9 mouse cellular contexts compared by ENCODE assay signal in genomic region chr13:56613366-56613998, GRCm38 (mm10). TPM values are rescaled to one million over a fixed set of nuclear protein-coding genes. Genes with fewer than 3 reads are reported as not detected.
DNase-seq lines count a peak whose midpoint lies in the region; ATAC-seq lines count a peak whose summit lies in the region.
"Had no signal": no experiment of that assay in that cellular context is flagged by ENCODE, and none has a peak within 500 bp of the region (broad histone marks: within the 10 kb centered on the region; RNA-seq: fewer than 3 reads in every experiment).

No protein-coding gene starts in this region.

- H3K4me3 ChIP-seq in kidney, embryonic 16.5 days (ENCODE audit: low read length): no peak overlapping the region
- no peak overlapping the region for H3K4me3 ChIP-seq in midbrain, embryonic 10.5 days

- peak overlapping the region; percentile 19; the same call in 1 of the 2 replicates for H3K4me2 ChIP-seq in kidney, embryonic 16.5 days (replicated peaks; ENCODE audit: low read depth, low read length)

- DNase-seq in kidney, adult 8-10 months: no peak
- peak; percentile 80 for DNase-seq in Muller cell, postnatal 12 days (ENCODE audit: inconsistent ontology term)
- peak; percentile 47 for DNase-seq in fat pad, adult 2 months (ENCODE audit: extremely low read depth, low read depth, low spot score)
- peak; percentile 59 for DNase-seq in heart, postnatal 25 days (ENCODE audit: low spot score)
- DNase-seq in midbrain, embryonic 10.5 days (ENCODE audit: low spot score): no peak
- DNase-seq in thymus, adult 18-20 months: no peak

- no peak; the same call in 1 of the 2 replicates for ATAC-seq in kidney, embryonic 16.5 days (ENCODE audit: low FRiP score, low TSS enrichment)
- ATAC-seq in monocyte, adult 5-6 weeks (replicated peaks; ENCODE audit: insufficient number of reproducible peaks, low FRiP score, low TSS enrichment, poor library complexity, severe bottlenecking): peak; percentile 53

- H3K4me1 ChIP-seq in kidney, embryonic 16.5 days (ENCODE audit: insufficient read depth, low read length): peaks cover 67% of the 10 kb centered on the region
- peaks cover 54% of the 10 kb centered on the region for H3K4me1 ChIP-seq in midbrain, embryonic 10.5 days

- peak overlapping the region; percentile 35 for H3K27ac ChIP-seq in kidney, embryonic 16.5 days (ENCODE audit: low read length)
- no peak overlapping the region for H3K27ac ChIP-seq in midbrain, embryonic 10.5 days (replicated peaks)
- H3K27ac ChIP-seq: kidney, postnatal 0 days had no signal

- H3K36me3 ChIP-seq in kidney, embryonic 16.5 days (ENCODE audit: insufficient read depth, low read length): no peaks in the 10 kb centered on the region
- no peaks in the 10 kb centered on the region for H3K36me3 ChIP-seq in midbrain, embryonic 10.5 days

- H3K9ac ChIP-seq in kidney, embryonic 16.5 days (replicated peaks; ENCODE audit: low read length): peak overlapping the region; percentile 18

- no peaks in the 10 kb centered on the region for H3K9me3 ChIP-seq in kidney, embryonic 16.5 days (ENCODE audit: low read length)
- H3K9me3 ChIP-seq in midbrain, embryonic 10.5 days (replicated peaks): no peaks in the 10 kb centered on the region

- H3K27me3 ChIP-seq in kidney, embryonic 16.5 days (ENCODE audit: insufficient read depth, low read length): 0 out of 2 replicates have a peak, but pooled peaks cover 4% of the 10 kb centered on the region
- peaks cover 55% of the 10 kb centered on the region for H3K27me3 ChIP-seq in midbrain, embryonic 10.5 days (ENCODE audit: low read depth, poor library complexity, severe bottlenecking)

- intact Hi-C loops in heart, postnatal 25 days (cut with DNase I): loop anchor here (5.0 kb wide), 2 partner anchors 36 to 44 kb away; no protein-coding TSS in a partner anchor

- WGBS in kidney, embryonic 16.5 days: 46% methylated on average over 9 of the region's 9 CpGs
- 80% methylated on average over 9 of the region's 9 CpGs for whole genome bisulfite sequencing in midbrain, embryonic 10.5 days

RNA-seq across cellular contexts. Expression of gene Tgfbi, which starts 4.2 kb away (rescaled TPM):
- 133 and 135 TPM in 2 replicates for polyA plus RNA-seq in kidney, embryonic 16.5 days (2015; fragmentation: Nextera tagmentation; extraction: Ambion mirVana)
- total RNA-seq in heart, postnatal 25 days (2021): 10 to 100 TPM; 19.3 to 23.4 TPM
- total RNA-seq in monocyte, adult 5-6 weeks (2017): 73.8 to 154 TPM (median 152 TPM) in 3 replicates
- polyA plus RNA-seq in midbrain, embryonic 10.5 days (2016; fragmentation: Nextera tagmentation; extraction: Ambion mirVana): 23.2 and 29.8 TPM in 2 replicates

Comparison
In these comparisons a context has a peak if more than half of its experiments do, and no peak if none do; other contexts are left out.
1. DNase-seq: peak in Muller cell, postnatal 12 days (single experiment), fat pad, adult 2 months (single experiment) and heart, postnatal 25 days (single experiment); none in kidney, adult 8-10 months (0 of 2), midbrain, embryonic 10.5 days (single experiment) and thymus, adult 18-20 months (0 of 2).